Mouse (Mus musculus) thymus, adult 2 months (tissue): ENCODE data around the gene Plxdc2.

Experiments used
- CTCF ChIP-seq: fragments of 200-500 bp; IDR thresholded peaks from 2 replicates; pipeline ENCODE4 v1.5.1; 2012; ENCODE audit warnings: mild to moderate bottlenecking, control low read depth, low read length, moderate library complexity, borderline replicate concordance; ENCODE audit not compliant: control insufficient read depth, poor library complexity, insufficient read depth; ENCODE audit errors: extremely low read depth
- POLR2A ChIP-seq: fragments of 200-500 bp; IDR thresholded peaks from 2 replicates; pipeline ENCODE4 v1.6.1; 2012; ENCODE audit warnings: mild to moderate bottlenecking, low read length, control low read depth, moderate library complexity; ENCODE audit not compliant: control insufficient read depth, poor library complexity, insufficient read depth; ENCODE audit errors: extremely low read depth

- no peak for TF ChIP-seq CTCF
- no peak for TF ChIP-seq POLR2A
Measured at GRCm38 (mm10) chr2:16709885-16710284, 353.8 kb downstream of the Plxdc2 start.
